ENCODE assay signal across 23 mouse cellular contexts in the genomic region with DNA sequence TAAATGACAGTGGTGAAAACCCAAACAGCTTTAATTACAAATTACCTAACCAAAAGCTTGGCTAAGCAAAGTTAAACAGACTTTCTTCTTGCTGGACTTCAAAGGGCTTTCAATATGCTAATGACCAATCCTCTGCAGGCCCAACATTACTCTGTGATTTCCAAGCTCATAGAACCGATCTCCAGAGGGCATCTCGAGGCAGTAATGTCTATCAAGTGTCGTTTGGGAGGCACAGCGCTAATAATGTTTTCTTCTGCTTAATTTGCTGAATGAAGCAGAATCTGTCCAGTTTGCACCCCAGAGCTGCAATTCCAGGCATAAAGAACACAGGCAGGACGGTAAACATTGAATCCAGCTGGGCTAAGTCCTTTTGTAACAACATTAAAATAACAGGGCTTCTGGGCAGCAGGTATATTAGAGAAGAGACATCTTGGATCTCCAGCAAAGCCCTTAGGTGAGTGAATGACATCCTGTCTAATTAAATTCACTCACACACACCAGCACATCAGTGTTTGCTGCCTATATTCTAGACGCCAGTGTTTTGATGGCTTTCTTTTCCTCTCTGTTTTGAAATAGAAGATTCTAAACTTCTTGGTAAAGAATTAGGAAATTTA. TPM values are rescaled to one million over a fixed set of nuclear protein-coding genes. Genes with fewer than 3 reads are reported as not detected.
"Had no signal": no experiment of that assay in that cellular context is flagged by ENCODE, and none has a peak within 500 bp of the region (broad histone marks: within the 10 kb centered on the region; RNA-seq: fewer than 3 reads in every experiment).

No protein-coding gene starts in this region.

- ATAC-seq: intestine, postnatal 0 days; liver, embryonic 12.5 days had no signal

- H3K9me3 ChIP-seq: limb, embryonic 15.5 days; liver, embryonic 12.5 days; midbrain, embryonic 12.5 days; stomach, embryonic 15.5 days had no signal

- H3K27ac ChIP-seq: limb, embryonic 15.5 days; liver, embryonic 12.5 days; midbrain, embryonic 12.5 days; stomach, embryonic 15.5 days had no signal

- H3K4me2 ChIP-seq: limb, embryonic 15.5 days; liver, embryonic 12.5 days; lung, embryonic 14.5 days; midbrain, embryonic 12.5 days; stomach, embryonic 15.5 days had no signal

- H3K36me3 ChIP-seq: limb, embryonic 15.5 days; liver, embryonic 12.5 days; midbrain, embryonic 12.5 days; stomach, embryonic 15.5 days had no signal

- H3K27me3 ChIP-seq: limb, embryonic 15.5 days; liver, embryonic 12.5 days; midbrain, embryonic 12.5 days; stomach, embryonic 15.5 days had no signal

- H3K9ac ChIP-seq: limb, embryonic 15.5 days; liver, embryonic 12.5 days; lung, embryonic 14.5 days; midbrain, embryonic 12.5 days; stomach, embryonic 15.5 days had no signal

- H3K4me3 ChIP-seq: limb, embryonic 15.5 days; liver, embryonic 12.5 days; midbrain, embryonic 12.5 days; stomach, embryonic 15.5 days had no signal

- DNase-seq: kidney, postnatal 10 days; layer of hippocampus, adult 9-11 months; layer of hippocampus, postnatal 36 days; lung, embryonic 14.5 days; lung, postnatal 10 days; lung, postnatal 4 days; right cerebral cortex, postnatal 14 days; thymus, adult 2 months; thymus, postnatal 36 days had no signal

- H3K4me1 ChIP-seq: limb, embryonic 15.5 days had no signal

RNA-seq across cellular contexts. Expression of a gene that starts 15.0 kb away (rescaled TPM):
- total RNA-seq: layer of hippocampus, postnatal 36 days; left cerebral cortex, adult 8-10 months; left cerebral cortex, postnatal 25 days; megakaryocyte, adult 5-6 weeks had no signal
- polyA plus RNA-seq: limb, embryonic 11.5 days; liver, embryonic 12.5 days; midbrain, embryonic 12.5 days; neural tube, embryonic 11.5 days; spleen, adult 2 months; testis, adult 2 months had no signal

RNA-seq across cellular contexts. Expression of a gene that starts 52.3 kb away (rescaled TPM):
- total RNA-seq: layer of hippocampus, postnatal 36 days; left cerebral cortex, adult 8-10 months; left cerebral cortex, postnatal 25 days; megakaryocyte, adult 5-6 weeks had no signal
- polyA plus RNA-seq: kidney, embryonic 14.5 days; limb, embryonic 11.5 days; limb, embryonic 15.5 days; liver, embryonic 12.5 days; liver, embryonic 16.5 days; lung, embryonic 14.5 days; midbrain, embryonic 12.5 days; neural tube, embryonic 11.5 days; spleen, adult 2 months had no signal
